Mouse (Mus musculus) forebrain, embryonic 11.5 days (tissue): Measurements from ENCODE around the gene Mettl16. TPM values are rescaled to one million over a fixed set of nuclear protein-coding genes. Genes with fewer than 3 reads are reported as not detected.
"Not testable (repeated sequence)": the region's sequence is repeated elsewhere in the genome, so short reads cannot be mapped to it uniquely, and the experiment has no call there.

Source experiments
- ATAC-seq: fragments of 200-750 bp; cut with Nextera tagmentation; replicated peaks from 2 replicates; pipeline ENCODE4 v1.8.0; 2017; ENCODE audit warnings: moderate TSS enrichment; ENCODE audit not compliant: low FRiP score
- DNase-seq: peaks from one replicate; pipeline ENCODE4 v3.0.0-alpha.2; 2017; ENCODE audit warnings: low spot score
- H3K27ac ChIP-seq: fragments of 300-500 bp; sonication (generic); 2 replicates; pipeline ENCODE4 v1.5.1; 2014; ENCODE audit warnings: low read depth, low read length
- H3K27me3 ChIP-seq: fragments of 300-500 bp; sonication (generic); 2 replicates; pipeline ENCODE4 v1.6.1; 2014; ENCODE audit warnings: mild to moderate bottlenecking, low read length, mixed read lengths; ENCODE audit not compliant: control insufficient read depth, insufficient read depth
- H3K36me3 ChIP-seq: fragments of 300-500 bp; sonication (generic); 2 replicates; pipeline ENCODE4 v1.6.1; 2014; ENCODE audit warnings: mild to moderate bottlenecking, low read length, moderate library complexity, mixed read lengths; ENCODE audit not compliant: control insufficient read depth, insufficient read depth
- H3K4me1 ChIP-seq: fragments of 300-500 bp; sonication (generic); replicated peaks from 2 replicates; pipeline ENCODE4 v1.6.1; 2014; ENCODE audit warnings: low read length, mixed read lengths; ENCODE audit not compliant: control insufficient read depth, insufficient read depth
- H3K4me2 ChIP-seq: fragments of 300-500 bp; sonication (generic); 2 replicates; pipeline ENCODE4 v1.6.1; 2014; ENCODE audit warnings: low read depth, mild to moderate bottlenecking, low read length, moderate library complexity, mixed read lengths; ENCODE audit not compliant: severe bottlenecking
- H3K4me3 ChIP-seq: fragments of 300-500 bp; sonication (generic); 2 replicates; pipeline ENCODE4 v1.5.1; 2014; ENCODE audit warnings: low read depth, low read length
- H3K9ac ChIP-seq: fragments of 300-500 bp; sonication (generic); 2 replicates; pipeline ENCODE4 v1.6.1; 2014; ENCODE audit warnings: low read length
- H3K9me3 ChIP-seq: fragments of 300-500 bp; sonication (generic); 2 replicates; pipeline ENCODE4 v1.6.1; 2016; ENCODE audit warnings: low read length, mixed read lengths; ENCODE audit not compliant: control insufficient read depth
- WGBS: fragments of 180-500 bp; shearing (Covaris S2); extraction: QIAGEN DNeasy Blood & Tissue Kit; methylation state at CpG from one replicate; pipeline ENCODE4 v1.1.7; 2014; 5-methylcytosine and 5-hydroxymethylcytosine counted together
- polyA plus RNA-seq: library from polyadenylated mRNA; unstranded; fragments of >200 nt; fragmentation: Nextera tagmentation; extraction: Ambion mirVana; gene quantifications from 2 replicates; pipeline ENCODE4 v1.2.1, GENCODE M21; 2014

The Mettl16 gene
- polyA plus RNA-seq, 1 experiment from 2014 or later, result 53.3 TPM

DNA sequence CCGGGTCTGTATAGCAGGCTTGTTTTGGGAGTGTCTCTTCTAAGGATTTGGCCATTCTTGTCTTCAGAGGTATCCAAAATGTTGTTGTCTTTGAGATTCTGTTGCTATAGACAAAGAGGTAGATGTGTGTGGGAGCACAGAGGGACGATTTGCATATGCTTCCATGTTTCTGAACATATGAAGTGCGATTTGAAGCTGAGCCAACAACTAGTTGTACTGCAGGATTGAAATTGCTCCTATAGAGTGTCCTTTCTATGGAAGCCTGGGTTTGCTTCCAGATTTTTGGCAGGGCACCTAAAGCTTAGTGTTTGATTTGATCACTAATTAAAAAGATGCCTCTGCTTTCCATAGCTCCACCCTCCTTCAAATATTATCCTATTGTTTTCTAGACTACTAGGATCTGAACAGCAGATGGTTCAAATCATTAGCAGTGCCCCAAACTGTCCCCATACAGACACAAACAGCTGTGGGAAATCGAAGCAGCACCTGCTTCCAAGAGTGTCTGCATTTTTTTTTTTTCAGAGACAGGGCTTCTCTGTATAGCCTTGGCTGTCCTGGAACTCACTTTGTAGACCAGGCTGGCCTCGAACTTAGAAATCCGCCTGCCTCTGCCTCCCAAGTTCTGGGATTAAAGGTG is 36.7 kb downstream of the Mettl16 start:
- WGBS, result 91% methylated on average over 6 of the region's 6 CpGs
- DNase-seq (no peak), ATAC-seq (no peak)
- no peak overlapping the region for H3K4me2 ChIP-seq
- no peak overlapping the region for H3K27ac ChIP-seq
- no peaks in the 10 kb centered on the region for H3K9me3 ChIP-seq
- H3K4me3 ChIP-seq, result no peak overlapping the region
- H3K36me3 ChIP-seq, result peaks cover 4% of the 10 kb centered on the region; the same call in 1 of the 2 replicates
- H3K27me3 ChIP-seq, result no peaks in the 10 kb centered on the region
- no peaks in the 10 kb centered on the region for H3K4me1 ChIP-seq
- H3K9ac ChIP-seq, result no peak overlapping the region

DNA sequence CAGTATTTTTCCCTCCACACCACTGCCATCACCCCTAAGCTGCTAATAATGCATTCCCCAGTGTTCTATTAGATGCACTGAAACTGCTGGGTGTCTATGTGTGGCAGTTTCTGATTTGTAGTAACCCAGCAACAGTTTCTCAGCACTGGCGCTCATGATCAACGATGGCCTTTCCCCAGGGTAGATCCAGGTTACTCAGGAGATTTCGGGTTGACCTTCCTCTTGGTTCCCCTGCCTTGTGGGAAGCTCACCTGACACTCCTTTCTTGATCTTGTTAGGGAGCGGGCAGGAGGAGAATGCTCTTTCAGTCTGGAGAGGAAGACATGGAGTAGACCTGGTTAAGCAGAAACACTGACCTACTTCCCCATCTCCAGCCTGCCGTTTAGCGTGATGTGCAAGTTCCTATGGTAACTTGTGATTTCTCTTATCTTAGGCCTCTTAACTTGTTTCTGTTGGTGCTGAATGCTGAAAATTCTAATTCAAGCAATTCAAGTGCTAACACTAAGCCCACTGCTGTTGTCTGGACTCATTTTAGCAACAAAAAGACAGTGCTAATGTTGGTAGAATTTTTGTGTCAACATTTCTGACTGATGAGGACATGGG is 37.7 kb downstream of the Mettl16 start:
- Histone ChIP-seq H3K4me1 (no peaks in the 10 kb centered on the region), H3K36me3 (peaks cover 4% of the 10 kb centered on the region; the same call in 1 of the 2 replicates), H3K9me3 (no peaks in the 10 kb centered on the region), H3K4me2 (no peak overlapping the region), H3K27me3 (no peaks in the 10 kb centered on the region), H3K4me3 (no peak overlapping the region), H3K27ac (no peak overlapping the region), H3K9ac (no peak overlapping the region)
- DNase-seq (no peak), ATAC-seq (no peak)
- WGBS, result 94% methylated on average over 6 of the region's 6 CpGs

DNA sequence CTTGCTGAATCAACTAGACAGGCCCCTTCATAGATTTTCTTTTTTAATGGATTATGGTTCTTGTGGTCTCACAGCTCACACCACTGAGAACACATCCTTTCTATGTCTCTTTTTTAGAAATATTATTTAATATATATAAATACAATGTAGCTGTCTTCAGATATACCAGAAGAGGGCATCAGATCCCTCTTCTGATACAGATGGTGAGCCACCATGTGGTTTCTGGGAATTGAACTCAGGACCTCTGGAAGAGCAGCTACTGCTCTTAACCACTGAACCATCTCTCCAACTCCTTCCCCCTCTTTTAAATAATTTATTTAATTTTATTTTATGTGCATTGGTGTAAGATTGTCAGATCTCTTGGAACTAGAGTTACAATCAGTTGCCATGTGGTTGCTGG is 39.5 kb downstream of the Mettl16 start:
- Histone ChIP-seq H3K36me3 (peaks cover 4% of the 10 kb centered on the region; the same call in 1 of the 2 replicates), H3K27me3 (no peaks in the 10 kb centered on the region), H3K4me2 (no peak overlapping the region), H3K4me1 (no peaks in the 10 kb centered on the region), H3K9ac (no peak overlapping the region), H3K9me3 (no peaks in the 10 kb centered on the region), H3K4me3 (no peak overlapping the region), H3K27ac (no peak overlapping the region)
- DNase-seq (no peak), ATAC-seq (no peak)

DNA sequence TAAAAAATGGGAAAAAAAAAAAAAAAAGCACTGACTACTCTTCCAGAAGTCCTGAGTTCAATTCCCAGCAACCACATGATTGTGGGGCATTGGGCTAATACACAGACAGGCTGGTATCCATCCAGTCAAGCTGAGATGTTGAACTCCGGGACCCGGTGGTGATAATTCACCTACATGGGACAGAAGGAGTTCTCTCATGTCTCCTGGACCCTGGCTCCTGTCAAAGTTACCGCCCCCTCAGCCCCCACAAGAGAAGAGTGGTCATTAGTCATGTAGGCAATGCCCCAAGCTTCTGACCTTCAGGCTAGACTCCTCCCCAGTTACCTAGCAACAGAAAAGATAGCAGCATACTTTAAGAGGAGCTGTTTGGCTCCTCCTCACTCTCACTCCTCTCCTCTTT is 40.4 kb downstream of the Mettl16 start:
- H3K27me3 ChIP-seq, H3K4me1 ChIP-seq, H3K27ac ChIP-seq, H3K4me3 ChIP-seq, H3K36me3 ChIP-seq, H3K9ac ChIP-seq, DNase-seq, H3K9me3 ChIP-seq, ATAC-seq, H3K4me2 ChIP-seq: not testable (repeated sequence)
- 93% methylated on average over 3 of the region's 3 CpGs for WGBS

DNA sequence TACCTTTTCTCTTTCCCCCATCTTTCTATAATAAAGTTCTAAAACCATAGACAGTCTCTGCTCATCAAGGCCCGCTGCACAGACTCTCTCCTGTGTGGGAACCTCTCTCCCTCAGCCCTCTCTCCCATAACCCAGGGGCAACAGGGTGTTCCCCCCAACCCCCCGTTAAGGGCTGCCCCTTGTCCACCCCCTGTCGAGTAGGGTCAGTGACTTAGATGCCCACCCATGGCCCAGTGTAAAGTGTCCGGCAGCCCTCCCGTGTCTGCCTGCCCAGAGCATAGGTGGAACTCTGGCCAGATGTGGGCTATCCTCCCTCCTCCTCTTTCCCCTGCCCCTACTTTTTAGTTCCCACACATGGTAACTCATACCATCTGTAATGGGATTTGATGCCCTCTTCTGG is 40.9 kb downstream of the Mettl16 start:
- H3K27me3 ChIP-seq, result no peaks in the 10 kb centered on the region
- no peak overlapping the region for H3K9ac ChIP-seq
- H3K27ac ChIP-seq, result no peak overlapping the region
- no peak overlapping the region for H3K4me3 ChIP-seq
- no peak overlapping the region for H3K4me2 ChIP-seq
- H3K36me3 ChIP-seq, result peaks cover 4% of the 10 kb centered on the region; the same call in 1 of the 2 replicates
- 95% methylated on average over 5 of the region's 5 CpGs for WGBS
- no peaks in the 10 kb centered on the region for H3K4me1 ChIP-seq
- DNase-seq (no peak), ATAC-seq (no peak)
- no peaks in the 10 kb centered on the region for H3K9me3 ChIP-seq

DNA sequence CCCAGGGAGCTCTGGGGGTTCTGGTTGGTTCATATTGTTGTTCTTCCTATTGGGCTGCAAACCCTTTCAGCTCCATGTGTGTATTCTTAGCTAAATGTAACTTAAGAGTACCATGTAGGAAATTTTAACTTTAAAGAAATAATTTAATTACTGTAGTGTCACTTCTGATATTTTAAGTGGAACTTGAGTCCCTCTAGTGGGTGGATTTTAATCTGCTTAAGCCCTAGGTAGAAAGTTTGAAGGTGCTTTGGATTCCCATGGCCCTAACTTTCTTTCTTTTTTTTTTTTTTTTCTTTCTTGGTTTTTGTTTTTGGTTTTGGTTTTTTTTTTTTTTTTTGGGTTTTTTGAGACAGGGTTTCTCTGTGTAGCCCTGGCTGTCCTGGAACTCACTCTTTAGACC is 45.2 kb downstream of the Mettl16 start:
- Histone ChIP-seq H3K4me2 (no peak overlapping the region), H3K9me3 (no peaks in the 10 kb centered on the region), H3K36me3 (no peaks in the 10 kb centered on the region; the same call in 1 of the 2 replicates), H3K27ac (no peak overlapping the region), H3K9ac (no peak overlapping the region), H3K27me3 (no peaks in the 10 kb centered on the region), H3K4me1 (no peaks in the 10 kb centered on the region), H3K4me3 (no peak overlapping the region)
- DNase-seq (no peak), ATAC-seq (no peak)

DNA sequence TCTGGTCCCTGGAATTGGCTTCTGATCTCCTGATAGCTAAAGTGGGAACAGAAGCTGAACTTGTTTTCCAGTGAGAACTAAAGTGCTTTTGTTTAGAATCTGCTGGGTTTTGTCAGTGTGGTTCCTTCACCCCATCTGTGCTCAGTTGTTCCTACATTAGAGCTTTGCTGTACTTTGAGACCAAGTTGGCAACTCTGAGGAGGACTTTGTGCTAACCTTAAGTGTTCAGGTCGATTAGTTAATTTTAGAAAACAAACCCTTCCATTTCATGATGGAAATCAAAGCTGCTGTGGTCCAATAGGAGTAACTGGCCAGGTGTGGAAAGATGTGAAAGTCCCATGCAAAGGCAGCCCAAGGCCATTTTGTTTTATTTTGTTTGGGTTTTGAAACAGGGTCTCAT is 50.3 kb downstream of the Mettl16 start:
- Histone ChIP-seq H3K9ac (no peak overlapping the region), H3K36me3 (no peaks in the 10 kb centered on the region; the same call in 1 of the 2 replicates), H3K27me3 (no peaks in the 10 kb centered on the region), H3K4me2 (no peak overlapping the region), H3K9me3 (no peaks in the 10 kb centered on the region), H3K4me3 (no peak overlapping the region), H3K27ac (no peak overlapping the region), H3K4me1 (no peaks in the 10 kb centered on the region)
- 65% methylated on average over 1 of the region's 1 CpGs for WGBS
- DNase-seq (no peak), ATAC-seq (no peak)

DNA sequence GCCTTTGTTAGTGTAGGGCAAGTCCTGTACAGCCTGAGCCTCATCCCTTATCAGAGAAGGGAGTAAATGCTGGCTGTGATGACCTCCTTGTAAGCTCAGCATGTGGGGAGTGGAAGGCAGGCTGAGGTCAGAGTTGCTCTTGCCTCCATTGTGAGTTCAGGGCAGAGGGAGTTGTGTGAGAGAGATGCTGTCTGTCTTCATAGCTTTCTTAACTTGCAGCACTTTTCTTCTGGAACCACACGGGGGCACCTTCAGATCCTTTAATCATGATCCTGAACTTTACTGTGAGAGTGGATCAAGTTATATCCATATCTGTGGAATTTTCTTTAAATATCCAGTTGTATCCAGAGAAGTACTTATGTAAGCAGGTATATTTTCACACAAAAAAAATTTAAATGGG is 50.8 kb downstream of the Mettl16 start:
- no peaks in the 10 kb centered on the region for H3K27me3 ChIP-seq
- no peaks in the 10 kb centered on the region for H3K9me3 ChIP-seq
- no peaks in the 10 kb centered on the region for H3K4me1 ChIP-seq
- H3K27ac ChIP-seq, result no peak overlapping the region
- no peak overlapping the region for H3K4me2 ChIP-seq
- DNase-seq (no peak), ATAC-seq (no peak)
- H3K9ac ChIP-seq, result no peak overlapping the region
- WGBS, result 30% methylated on average over 1 of the region's 1 CpGs
- no peak overlapping the region for H3K4me3 ChIP-seq
- H3K36me3 ChIP-seq, result no peaks in the 10 kb centered on the region; the same call in 1 of the 2 replicates
